Mouse (Mus musculus) hindbrain, embryonic 10.5 days (tissue): ENCODE measurements around the gene Gpc6. TPM values are rescaled to one million over a fixed set of nuclear protein-coding genes. Genes with fewer than 3 reads are reported as not detected.

Experiments used
- DNase-seq: peaks from one replicate; pipeline ENCODE4 v3.0.0-alpha.2; 2017; ENCODE audit warnings: low spot score
- H3K27ac ChIP-seq: fragments of 300-500 bp; sonication (generic); 2 replicates; pipeline ENCODE4 v1.5.1; 2016; ENCODE audit warnings: mild to moderate bottlenecking, moderate library complexity
- H3K27me3 ChIP-seq: fragments of 300-500 bp; sonication (generic); 2 replicates; pipeline ENCODE4 v1.6.1; 2016; ENCODE audit warnings: mild to moderate bottlenecking; ENCODE audit not compliant: poor library complexity, insufficient read depth, severe bottlenecking
- H3K36me3 ChIP-seq: fragments of 300-500 bp; sonication (generic); 2 replicates; pipeline ENCODE4 v1.6.1; 2016; ENCODE audit warnings: mild to moderate bottlenecking, moderate library complexity
- H3K4me1 ChIP-seq: fragments of 300-500 bp; sonication (generic); replicated peaks from 2 replicates; pipeline ENCODE4 v1.6.1; 2016; ENCODE audit warnings: mild to moderate bottlenecking
- H3K4me3 ChIP-seq: fragments of 300-500 bp; sonication (generic); 2 replicates; pipeline ENCODE4 v1.5.1; 2016; ENCODE audit warnings: mild to moderate bottlenecking, moderate library complexity
- H3K9me3 ChIP-seq: fragments of 300-500 bp; sonication (generic); 2 replicates; pipeline ENCODE4 v1.6.1; 2016; ENCODE audit warnings: mild to moderate bottlenecking, moderate library complexity
- WGBS: fragments of 180-500 bp; shearing (Covaris S2); methylation state at CpG from one replicate; pipeline ENCODE4 v1.1.7; 2016; 5-methylcytosine and 5-hydroxymethylcytosine counted together
- polyA plus RNA-seq: library from polyadenylated mRNA; unstranded; fragments of >200 nt; fragmentation: Nextera tagmentation; extraction: Ambion mirVana; gene quantifications from 2 replicates; pipeline ENCODE4 v1.2.1, GENCODE M21; 2016

Gene Gpc6
- polyA plus RNA-seq, 1 experiment from 2014 or later, result 34.3 TPM

DNA sequence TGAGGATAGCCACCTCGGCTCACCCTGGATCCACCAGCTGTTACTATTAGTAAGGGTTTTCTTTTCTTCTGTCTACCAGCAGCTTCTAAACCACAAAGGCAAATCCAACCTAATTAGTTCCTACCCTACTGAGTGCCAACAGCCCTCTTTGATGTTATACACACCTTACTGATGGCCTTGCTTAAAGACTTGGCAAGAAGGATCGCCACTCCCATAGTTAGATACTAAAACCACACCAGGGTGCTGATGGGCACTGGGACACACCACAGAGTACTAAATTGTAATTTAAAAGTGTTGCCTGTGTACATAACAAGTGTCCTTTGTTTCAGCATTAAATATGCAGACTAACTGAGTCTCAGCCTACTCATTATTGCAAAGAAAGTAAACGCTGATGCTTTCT, 912.6 kb downstream of the Gpc6 start:
- WGBS, result 48% methylated on average over 3 of the region's 3 CpGs
- H3K9me3 ChIP-seq, result no peaks in the 10 kb centered on the region

DNA sequence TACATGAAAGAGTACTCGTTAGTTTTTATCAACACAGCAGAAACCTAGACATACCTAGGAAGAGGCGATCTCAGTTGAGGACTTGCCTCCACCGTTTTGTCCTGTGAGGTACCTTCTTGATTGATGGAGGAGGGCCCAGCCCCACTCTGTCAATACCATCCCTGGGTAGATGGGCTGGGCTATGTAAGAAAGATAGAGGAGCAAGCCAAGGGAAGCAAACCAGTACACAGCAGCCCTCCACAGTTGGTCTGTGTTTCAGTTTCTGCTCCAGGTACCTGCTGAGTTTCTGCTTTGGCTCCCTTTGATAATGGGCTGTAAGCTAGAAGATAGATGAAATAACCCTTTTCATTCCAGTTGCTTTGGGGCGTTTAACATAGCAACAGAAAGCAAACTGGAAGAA, 916.1 kb downstream of the Gpc6 start:
- Histone ChIP-seq H3K4me1 (no peaks in the 10 kb centered on the region), H3K4me3 (no peak overlapping the region), H3K27me3 (no peaks in the 10 kb centered on the region), H3K36me3 (no peaks in the 10 kb centered on the region), H3K9me3 (no peaks in the 10 kb centered on the region), H3K27ac (no peak overlapping the region)
- WGBS, result 79% methylated on average over 4 of the region's 4 CpGs
- no peak for DNase-seq

More for the DNA sequence above, 912.6 kb downstream of the Gpc6 start:
- H3K36me3 ChIP-seq, result no peaks in the 10 kb centered on the region
- H3K4me3 ChIP-seq, result no peak overlapping the region
- DNase-seq, result no peak
- H3K27me3 ChIP-seq, result no peaks in the 10 kb centered on the region
- no peak overlapping the region for H3K27ac ChIP-seq
- H3K4me1 ChIP-seq, result no peaks in the 10 kb centered on the region

DNA sequence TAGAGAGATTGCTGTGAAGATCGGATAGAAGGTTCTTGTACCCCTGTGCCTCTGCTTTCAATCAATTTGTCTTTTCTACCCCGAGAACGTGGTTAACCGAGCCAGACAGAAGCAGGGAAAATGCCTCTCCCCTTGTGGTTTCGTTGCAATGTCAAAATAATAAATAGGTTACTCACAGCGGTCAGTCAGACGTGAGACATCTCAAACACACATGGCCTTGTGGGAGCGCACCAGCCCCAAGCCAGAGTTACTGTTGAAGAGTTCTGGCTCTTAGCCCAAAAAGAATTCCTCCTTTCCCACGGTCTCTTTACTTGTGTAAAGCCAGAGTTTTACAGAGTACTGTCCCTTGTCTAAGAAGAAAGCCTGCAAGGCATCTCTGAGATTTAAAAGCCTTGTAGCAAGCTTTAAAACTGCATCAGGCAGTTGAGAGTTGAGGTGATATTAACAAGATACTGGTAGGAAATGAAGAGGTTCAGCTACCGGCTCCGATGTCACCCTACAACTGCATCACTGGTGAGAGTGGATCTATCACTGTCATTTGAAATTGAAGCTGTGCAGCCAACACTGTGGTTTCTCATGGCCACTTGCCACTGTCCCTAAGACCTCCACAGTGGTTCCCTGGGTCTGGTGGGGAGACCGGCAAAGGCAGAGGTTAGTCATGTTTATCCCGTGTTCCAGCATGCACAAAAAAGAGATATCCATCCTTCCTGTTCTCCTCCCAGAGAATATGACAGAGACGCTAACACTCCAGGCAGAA, 916.9 kb downstream of the Gpc6 start:
- H3K27ac ChIP-seq, result no peak overlapping the region
- H3K4me1 ChIP-seq, result no peaks in the 10 kb centered on the region
- WGBS, result 81% methylated on average over 14 of the region's 14 CpGs
- no peak for DNase-seq
- no peaks in the 10 kb centered on the region for H3K36me3 ChIP-seq
- H3K4me3 ChIP-seq, result no peak overlapping the region
- H3K27me3 ChIP-seq, result no peaks in the 10 kb centered on the region
- no peaks in the 10 kb centered on the region for H3K9me3 ChIP-seq

DNA sequence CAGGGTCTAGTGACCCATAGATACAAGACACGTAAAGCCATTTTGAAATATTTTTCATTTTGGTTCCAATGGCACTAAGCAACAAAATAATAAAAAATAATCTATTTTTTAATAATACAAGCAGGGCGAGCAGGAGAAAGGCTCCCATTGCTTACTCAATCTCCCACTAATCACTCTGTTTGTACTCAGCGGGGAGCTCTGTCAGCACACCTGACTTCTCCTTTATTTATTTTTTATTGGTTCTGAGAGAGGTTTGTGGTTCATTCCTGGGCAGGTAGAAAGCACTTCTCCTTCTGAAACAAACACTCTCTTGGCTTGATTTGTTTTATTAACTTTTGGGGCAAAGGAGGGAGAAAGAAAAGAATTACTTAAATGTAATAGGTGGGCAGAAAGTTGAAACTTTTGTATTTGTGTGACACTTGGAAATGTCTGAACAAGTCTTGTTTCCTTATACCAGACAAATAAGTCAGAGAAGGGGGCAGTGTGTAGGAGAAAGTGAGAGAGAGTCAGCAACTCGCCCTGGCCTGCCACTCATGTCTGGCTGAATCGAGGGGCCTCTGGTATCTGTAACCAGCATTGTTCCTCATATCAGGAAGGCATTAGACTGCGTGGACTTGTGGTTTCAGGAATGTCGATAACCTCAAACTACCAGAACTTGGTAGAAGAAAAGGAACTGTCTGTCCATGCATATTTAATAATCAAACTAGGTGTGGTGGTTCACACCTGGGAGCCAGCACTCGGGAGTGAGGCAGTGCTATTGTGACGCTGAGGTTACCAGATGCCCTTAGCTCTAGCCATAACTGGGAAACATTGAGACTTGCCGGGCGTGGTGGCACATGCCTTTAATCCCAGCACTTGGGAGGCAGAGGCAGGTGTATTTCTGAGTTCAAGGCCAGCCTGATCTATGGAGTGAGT, 924.7 kb downstream of the Gpc6 start:
- no peak for DNase-seq
- H3K4me1 ChIP-seq, result no peaks in the 10 kb centered on the region
- no peaks in the 10 kb centered on the region for H3K36me3 ChIP-seq
- no peaks in the 10 kb centered on the region for H3K9me3 ChIP-seq
- WGBS, result 90% methylated on average over 11 of the region's 11 CpGs
- H3K27ac ChIP-seq, result no peak overlapping the region
- no peaks in the 10 kb centered on the region for H3K27me3 ChIP-seq
- H3K4me3 ChIP-seq, result no peak overlapping the region

DNA sequence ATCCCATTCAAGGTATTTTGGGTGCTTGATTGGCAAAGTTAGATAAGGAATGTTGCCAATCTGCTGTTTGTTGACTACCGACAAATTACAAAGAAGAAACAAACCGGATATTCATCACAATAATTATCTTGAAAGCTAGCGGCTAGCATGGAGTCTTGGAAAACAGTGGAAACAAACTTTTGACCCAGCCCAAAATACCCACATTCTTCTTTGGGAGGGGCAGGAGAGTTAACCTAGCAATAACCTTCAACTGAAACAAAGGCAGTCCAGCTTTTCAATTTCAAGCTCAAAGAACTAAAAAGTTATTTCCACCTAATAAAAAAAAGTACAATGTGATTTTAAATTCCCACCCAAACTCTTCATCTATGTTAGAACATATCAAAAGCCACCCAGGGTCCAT, 927.2 kb downstream of the Gpc6 start:
- Histone ChIP-seq H3K4me3 (no peak overlapping the region), H3K36me3 (no peaks in the 10 kb centered on the region), H3K4me1 (no peaks in the 10 kb centered on the region), H3K9me3 (no peaks in the 10 kb centered on the region), H3K27ac (no peak overlapping the region), H3K27me3 (no peaks in the 10 kb centered on the region)
- 94% methylated on average over 3 of the region's 3 CpGs for WGBS
- DNase-seq, result no peak

DNA sequence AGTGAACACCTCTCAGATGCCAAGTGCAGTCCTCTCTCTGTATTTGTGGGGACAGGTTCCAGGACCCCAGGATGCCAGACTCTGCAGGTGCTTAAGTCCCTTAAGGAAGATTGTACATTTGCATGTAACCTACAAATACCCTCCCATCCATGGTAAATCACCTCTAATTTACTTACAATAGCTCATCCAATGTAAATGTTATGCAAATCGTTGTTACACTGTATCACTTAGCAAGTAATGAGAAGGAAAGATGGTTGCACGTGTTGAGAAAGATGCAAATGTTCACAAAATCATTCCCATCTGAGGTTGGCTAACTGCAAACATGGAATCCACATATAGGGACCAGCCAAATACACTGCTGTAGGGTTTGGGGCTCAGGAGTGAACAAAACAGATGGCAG, 927.7 kb downstream of the Gpc6 start:
- no peak overlapping the region for H3K4me3 ChIP-seq
- DNase-seq, result no peak
- no peaks in the 10 kb centered on the region for H3K4me1 ChIP-seq
- no peaks in the 10 kb centered on the region for H3K27me3 ChIP-seq
- H3K27ac ChIP-seq, result no peak overlapping the region
- H3K9me3 ChIP-seq, result no peaks in the 10 kb centered on the region
- H3K36me3 ChIP-seq, result no peaks in the 10 kb centered on the region
- WGBS, result 89% methylated on average over 2 of the region's 2 CpGs

DNA sequence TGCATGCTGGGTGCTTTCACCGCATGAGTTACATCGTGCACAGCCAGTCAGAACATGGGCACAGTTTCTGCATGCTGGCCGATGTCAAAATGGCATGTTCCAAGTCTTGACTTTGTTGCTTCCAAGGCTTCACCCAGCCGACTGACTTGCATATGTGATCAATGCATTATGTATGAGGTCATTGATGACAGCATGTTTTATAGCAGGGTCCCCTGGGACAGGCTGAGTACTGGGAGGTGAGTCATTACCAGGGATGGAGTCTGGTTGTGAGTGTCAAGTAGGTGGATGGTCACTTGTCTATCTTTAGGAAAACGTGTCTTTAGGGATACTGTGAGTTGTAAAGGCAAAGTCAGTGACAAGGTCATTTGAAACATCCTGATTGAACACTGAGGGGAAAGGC, 929.4 kb downstream of the Gpc6 start:
- Histone ChIP-seq H3K27ac (no peak overlapping the region), H3K36me3 (no peaks in the 10 kb centered on the region), H3K9me3 (no peaks in the 10 kb centered on the region), H3K4me3 (no peak overlapping the region), H3K4me1 (no peaks in the 10 kb centered on the region), H3K27me3 (no peaks in the 10 kb centered on the region)
- WGBS, result 83% methylated on average over 5 of the region's 5 CpGs
- peak; percentile 4 for DNase-seq

DNA sequence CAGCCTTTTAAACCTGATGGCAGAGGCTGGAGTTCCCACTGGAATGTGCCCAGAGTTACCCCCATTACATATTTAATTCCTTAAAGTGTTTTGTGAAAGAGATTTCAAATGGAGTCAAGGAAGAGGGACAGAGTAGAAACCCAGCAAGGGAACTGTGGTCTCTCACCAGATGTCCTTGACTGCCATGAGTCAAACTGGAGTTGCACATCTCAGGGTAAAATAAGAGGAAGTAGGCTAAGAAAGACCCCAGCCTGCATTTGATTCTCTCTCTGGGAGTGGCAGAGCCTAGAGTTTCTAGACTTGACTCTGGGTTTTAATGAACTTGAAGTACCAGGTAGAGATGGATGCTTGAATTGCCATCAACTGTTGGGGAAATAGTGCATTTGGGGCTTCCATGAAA, 946.2 kb downstream of the Gpc6 start:
- H3K27ac ChIP-seq, result no peak overlapping the region
- H3K4me1 ChIP-seq, result no peaks in the 10 kb centered on the region
- peaks cover 8% of the 10 kb centered on the region for H3K36me3 ChIP-seq
- no peaks in the 10 kb centered on the region for H3K27me3 ChIP-seq
- DNase-seq, result no peak
- no peaks in the 10 kb centered on the region for H3K9me3 ChIP-seq
- no peak overlapping the region for H3K4me3 ChIP-seq

DNA sequence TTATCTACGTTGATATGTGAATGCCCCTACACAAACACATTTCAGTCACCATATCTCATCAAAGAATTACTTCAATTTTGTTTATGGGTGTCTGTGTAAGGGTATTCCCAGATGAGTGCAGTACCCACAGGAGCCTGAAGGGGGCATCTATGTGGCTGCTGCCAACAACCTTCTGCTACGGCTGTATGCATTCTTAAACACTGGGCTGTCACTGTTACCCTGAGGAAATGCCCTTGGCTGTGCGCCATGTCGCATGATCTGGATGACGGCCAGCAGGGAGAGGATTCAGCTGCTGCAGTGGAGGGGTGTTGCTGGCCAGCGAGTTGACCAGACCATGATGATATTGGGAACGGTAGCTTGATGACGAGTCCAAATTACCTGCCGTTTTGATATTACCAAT, 954.2 kb downstream of the Gpc6 start:
- WGBS, result 95% methylated on average over 9 of the region's 9 CpGs
- H3K27ac ChIP-seq, result no peak overlapping the region
- 0 out of 2 replicates have a peak, but pooled peaks cover 8% of the 10 kb centered on the region for H3K4me1 ChIP-seq
- H3K9me3 ChIP-seq, result 0 out of 2 replicates have a peak, but pooled peaks cover 3% of the 10 kb centered on the region
- H3K27me3 ChIP-seq, result no peaks in the 10 kb centered on the region
- no peaks in the 10 kb centered on the region for H3K36me3 ChIP-seq
- no peak overlapping the region for H3K4me3 ChIP-seq
- no peak for DNase-seq

DNA sequence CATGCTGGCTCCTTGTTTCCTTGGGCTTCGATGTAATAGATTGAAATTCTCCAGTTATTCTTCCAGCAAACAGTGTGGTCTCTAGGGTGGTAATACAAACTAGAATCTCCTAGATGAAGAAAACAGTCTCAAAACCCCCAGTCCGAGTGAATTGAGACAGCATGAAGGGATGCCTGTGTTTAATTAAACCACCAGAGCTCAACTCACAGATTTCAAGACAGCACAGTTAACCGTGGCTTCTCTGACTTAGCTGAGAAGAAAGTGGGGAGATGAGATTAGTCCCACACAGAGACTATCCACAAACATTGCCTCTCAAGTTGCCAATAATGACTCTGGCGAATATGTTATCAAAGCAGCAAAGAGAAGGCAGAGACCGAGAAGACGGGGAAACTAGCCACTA, 956.0 kb downstream of the Gpc6 start:
- H3K9me3 ChIP-seq, result 0 out of 2 replicates have a peak, but pooled peaks cover 3% of the 10 kb centered on the region
- DNase-seq, result no peak
- no peaks in the 10 kb centered on the region for H3K36me3 ChIP-seq
- H3K27ac ChIP-seq, result no peak overlapping the region
- WGBS, result 63% methylated on average over 6 of the region's 6 CpGs
- H3K4me3 ChIP-seq, result no peak overlapping the region
- no peaks in the 10 kb centered on the region for H3K27me3 ChIP-seq
- 0 out of 2 replicates have a peak, but pooled peaks cover 8% of the 10 kb centered on the region for H3K4me1 ChIP-seq

DNA sequence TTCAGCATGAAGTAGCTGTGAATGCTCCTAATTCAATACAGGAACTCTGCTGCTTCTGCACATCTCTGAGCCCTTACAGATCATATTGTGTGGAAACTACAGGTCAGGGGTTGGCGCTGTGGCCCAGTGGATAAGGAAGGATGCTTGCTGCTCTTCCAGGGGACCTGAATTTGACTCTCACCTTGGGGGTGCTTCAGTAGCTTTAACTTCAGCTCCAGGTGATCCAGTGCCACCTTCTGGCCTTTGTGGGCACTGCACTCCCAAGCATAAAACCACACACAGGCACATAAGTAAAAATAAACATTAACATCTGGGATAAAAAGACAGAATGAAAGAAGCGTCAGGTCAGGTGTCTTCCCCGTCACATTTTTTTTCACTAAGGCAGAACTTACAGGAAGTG, 957.1 kb downstream of the Gpc6 start:
- peak; percentile 54 for DNase-seq
- Histone ChIP-seq H3K4me3 (no peak overlapping the region), H3K4me1 (0 out of 2 replicates have a peak, but pooled peaks cover 8% of the 10 kb centered on the region), H3K27me3 (no peaks in the 10 kb centered on the region), H3K9me3 (0 out of 2 replicates have a peak, but pooled peaks cover 3% of the 10 kb centered on the region), H3K27ac (no peak overlapping the region), H3K36me3 (no peaks in the 10 kb centered on the region)
- WGBS, result 58% methylated on average over 3 of the region's 3 CpGs

DNA sequence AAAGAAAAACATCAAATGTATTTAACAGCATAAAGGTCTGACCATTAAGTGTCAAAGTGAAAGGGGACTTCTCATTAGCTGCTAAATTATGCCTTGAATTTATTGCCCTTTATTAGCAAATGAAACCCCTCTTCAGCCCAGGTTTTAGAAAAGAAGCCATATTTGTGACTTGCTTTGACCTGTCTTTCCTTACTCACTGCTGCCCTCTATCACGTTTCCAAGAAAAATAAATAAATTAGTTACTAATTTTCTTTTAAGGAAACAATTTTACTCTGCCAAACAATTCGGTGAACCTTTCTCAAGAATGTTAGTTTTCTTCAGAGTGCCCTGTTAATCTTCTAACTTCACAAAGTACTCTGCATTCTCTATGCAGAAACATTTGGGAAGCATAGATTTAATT, 964.5 kb downstream of the Gpc6 start:
- H3K4me1 ChIP-seq, result 0 out of 2 replicates have a peak, but pooled peaks cover 3% of the 10 kb centered on the region
- H3K9me3 ChIP-seq, result no peaks in the 10 kb centered on the region
- H3K36me3 ChIP-seq, result no peaks in the 10 kb centered on the region
- DNase-seq, result no peak
- H3K4me3 ChIP-seq, result no peak overlapping the region
- 58% methylated on average over 2 of the region's 2 CpGs for WGBS
- no peaks in the 10 kb centered on the region for H3K27me3 ChIP-seq
- no peak overlapping the region for H3K27ac ChIP-seq

DNA sequence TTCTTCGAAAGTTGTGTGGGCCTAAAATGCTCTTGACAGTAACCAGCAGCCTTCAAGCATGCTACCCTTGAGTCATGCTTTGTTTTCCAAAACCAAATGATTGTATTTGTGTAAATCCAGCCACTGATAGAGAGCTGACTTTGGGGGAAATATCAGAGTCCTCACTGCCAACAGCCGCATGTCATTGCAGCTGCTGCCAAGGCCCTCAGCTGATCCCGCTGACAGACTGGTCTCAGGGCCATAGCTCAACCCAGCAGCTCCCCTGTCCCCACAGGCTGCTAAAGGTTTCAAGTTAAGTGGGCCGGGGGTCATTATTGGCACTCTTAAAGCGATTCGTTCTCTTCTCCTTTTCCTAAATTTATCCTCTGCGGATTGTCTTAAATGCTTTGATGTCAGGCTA, 966.3 kb downstream of the Gpc6 start:
- Histone ChIP-seq H3K4me3 (no peak overlapping the region), H3K4me1 (peaks cover 14% of the 10 kb centered on the region)
- 83% methylated on average over 7 of the region's 7 CpGs for WGBS

More for the DNA sequence above, 966.3 kb downstream of the Gpc6 start:
- no peak for DNase-seq
- no peaks in the 10 kb centered on the region for H3K27me3 ChIP-seq
- no peak overlapping the region for H3K27ac ChIP-seq
- no peaks in the 10 kb centered on the region for H3K9me3 ChIP-seq
- H3K36me3 ChIP-seq, result no peaks in the 10 kb centered on the region
